Mouse (Mus musculus) intestine, postnatal 0 days (tissue): ENCODE measurements around the gene Ccdc42. TPM values are rescaled to one million over a fixed set of nuclear protein-coding genes. Genes with fewer than 3 reads are reported as not detected.

Experiments used
- ATAC-seq: fragments of 200-750 bp; cut with Nextera tagmentation; 2 replicates; pipeline ENCODE4 v1.8.0; 2017; ENCODE audit warnings: mild to moderate bottlenecking, moderate TSS enrichment, moderate library complexity
- H3K27ac ChIP-seq: fragments of 300-500 bp; sonication (generic); 2 replicates; pipeline ENCODE4 v1.5.1; 2014; ENCODE audit warnings: mild to moderate bottlenecking, low read depth, low read length, moderate library complexity
- H3K27me3 ChIP-seq: fragments of 300-500 bp; sonication (generic); replicated peaks from 2 replicates; pipeline ENCODE4 v1.6.1; 2014; ENCODE audit warnings: low read length, mixed read lengths; ENCODE audit not compliant: control insufficient read depth, insufficient read depth
- H3K36me3 ChIP-seq: fragments of 300-500 bp; sonication (generic); 2 replicates; pipeline ENCODE4 v1.6.1; 2014; ENCODE audit warnings: mild to moderate bottlenecking, moderate library complexity; ENCODE audit not compliant: control insufficient read depth, insufficient read depth
- H3K4me1 ChIP-seq: fragments of 300-500 bp; sonication (generic); replicated peaks from 2 replicates; pipeline ENCODE4 v1.6.1; 2014; ENCODE audit warnings: antibody characterized with exemption, low read length, mixed read lengths; ENCODE audit not compliant: control insufficient read depth, insufficient read depth
- H3K4me2 ChIP-seq: fragments of 300-500 bp; sonication (generic); replicated peaks from 2 replicates; pipeline ENCODE4 v1.6.1; 2014; ENCODE audit warnings: low read depth, mild to moderate bottlenecking, moderate library complexity
- H3K4me3 ChIP-seq: fragments of 300-500 bp; sonication (generic); 2 replicates; pipeline ENCODE4 v1.5.1; 2014; ENCODE audit warnings: low read depth, low read length
- H3K9ac ChIP-seq: fragments of 300-500 bp; sonication (generic); 2 replicates; pipeline ENCODE4 v1.6.1; 2014; ENCODE audit warnings: mild to moderate bottlenecking, low read depth, low read length
- H3K9me3 ChIP-seq: fragments of 300-500 bp; sonication (generic); 2 replicates; pipeline ENCODE4 v1.6.1; 2016; ENCODE audit warnings: mixed run types; ENCODE audit not compliant: control insufficient read depth
- CTCF ChIP-seq: sonication (generic); IDR thresholded peaks from 2 replicates; pipeline ENCODE4 v1.5.1; 2016; ENCODE audit warnings: low read depth, mild to moderate bottlenecking, control low read depth, antibody characterized with exemption, moderate library complexity
- WGBS: fragments of 180-500 bp; shearing (Covaris S2); extraction: QIAGEN DNeasy Blood & Tissue Kit; methylation state at CpG from one replicate; pipeline ENCODE4 v1.1.7; 2014; 5-methylcytosine and 5-hydroxymethylcytosine counted together
- polyA plus RNA-seq: library from polyadenylated mRNA; unstranded; fragments of >200 nt; fragmentation: Nextera tagmentation; extraction: Ambion mirVana; gene quantifications from 2 replicates; pipeline ENCODE4 v1.2.1, GENCODE M21; 2015

Ccdc42 gene
- polyA plus RNA-seq, result 0.21 TPM in 1 of 2 replicates, not detected in the other

DNA sequence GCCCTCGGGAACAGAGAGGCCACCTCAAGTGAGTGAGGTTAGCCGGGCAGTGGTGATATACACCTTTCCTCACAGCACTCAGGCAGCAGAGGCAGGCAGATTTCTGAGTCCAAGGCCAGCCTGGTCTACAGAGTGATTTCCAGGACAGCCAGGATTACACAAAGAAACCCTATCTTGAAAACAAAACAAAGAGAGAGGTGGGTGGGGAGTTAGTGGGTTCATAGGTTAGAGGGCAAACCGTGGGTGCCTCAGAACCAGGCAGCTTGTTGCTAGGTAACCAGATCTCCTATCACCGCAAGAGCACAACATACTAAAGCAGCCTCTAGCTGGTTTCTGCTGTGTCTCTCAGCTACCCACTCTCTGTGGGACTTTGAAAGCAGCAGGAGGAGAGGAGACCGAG lies at the start of gene Ccdc42:
Ccdc42 (plus strand) TSS at position 301 of the 400 bp plus-strand sequence.
- Histone ChIP-seq H3K4me1 (no peaks in the 10 kb centered on the region), H3K4me2 (no peak within 1 kb of the TSS), H3K27me3 (no peaks in the 10 kb centered on the region), H3K9ac (no peak within 1 kb of the TSS), H3K9me3 (no peaks in the 10 kb centered on the region), H3K36me3 (no peaks in the 10 kb centered on the region), H3K27ac (no peak within 1 kb of the TSS), H3K4me3 (no peak within 1 kb of the TSS)
- no peak for ATAC-seq
- 68% methylated on average over 5 of the region's 5 CpGs for WGBS
- TF ChIP-seq CTCF, result no peak

- Histone ChIP-seq H3K9me3 (no peaks in the 10 kb centered on the region), H3K4me3 (no peak overlapping the region), H3K4me1 (no peaks in the 10 kb centered on the region), H3K27ac (no peak overlapping the region), H3K27me3 (no peaks in the 10 kb centered on the region), H3K4me2 (no peak overlapping the region), H3K9ac (no peak overlapping the region), H3K36me3 (no peaks in the 10 kb centered on the region)
- 69% methylated on average over 5 of the region's 5 CpGs for WGBS
- no peak for TF ChIP-seq CTCF
- no peak for ATAC-seq
These were observed 47.2 kb upstream of the Ccdc42 start for GRCm38 (mm10) chr11:68539621-68540020.

DNA sequence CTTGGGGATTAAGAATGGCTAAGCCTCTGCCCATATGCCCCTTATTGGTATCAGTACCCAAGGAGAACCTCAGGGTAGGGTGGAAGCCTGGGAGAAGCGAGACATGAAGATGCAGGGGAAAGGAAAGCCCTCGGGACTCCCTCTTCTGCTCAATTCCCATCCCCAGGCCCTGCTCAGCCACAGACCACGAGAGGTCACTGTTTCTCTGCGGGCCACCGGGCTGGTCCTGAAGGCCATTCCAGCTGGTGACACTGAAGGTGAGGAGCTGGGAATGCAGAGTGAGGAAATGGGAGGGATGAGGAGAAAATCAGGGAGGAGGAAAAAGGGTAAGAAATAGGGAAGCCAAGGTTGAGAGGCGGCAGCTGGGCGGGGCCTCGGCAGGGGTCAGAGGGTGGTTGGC lies 42.3 kb upstream of the Ccdc42 start:
- Histone ChIP-seq H3K9me3 (no peaks in the 10 kb centered on the region), H3K27ac (no peak overlapping the region), H3K4me3 (no peak overlapping the region), H3K36me3 (no peaks in the 10 kb centered on the region), H3K4me1 (no peaks in the 10 kb centered on the region), H3K4me2 (no peak overlapping the region), H3K27me3 (no peaks in the 10 kb centered on the region), H3K9ac (no peak overlapping the region)
- 21% methylated on average over 8 of the region's 8 CpGs for WGBS
- TF ChIP-seq CTCF, result peak; percentile 85
- no peak; the same call in 1 of the 2 replicates for ATAC-seq

DNA sequence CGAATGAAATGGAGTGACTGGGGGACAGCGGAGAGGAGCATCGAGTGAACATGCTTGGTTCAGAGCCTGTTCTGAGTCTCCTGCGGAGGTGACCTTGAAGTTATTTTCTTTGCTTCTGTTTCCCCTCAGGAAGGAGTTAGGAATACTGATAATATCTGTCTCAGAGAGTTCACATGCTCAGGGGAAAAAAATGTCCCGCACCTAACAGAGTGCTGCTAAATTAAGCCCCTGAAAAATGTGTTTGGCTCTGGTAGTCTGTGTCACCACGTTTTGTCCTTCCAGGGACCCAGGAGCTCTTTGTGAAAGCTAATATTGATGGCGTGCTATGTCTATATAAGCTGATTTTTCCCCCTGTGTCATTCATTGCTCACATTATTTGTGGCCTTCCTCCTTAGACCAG lies 41.6 kb upstream of the Ccdc42 start:
- no peaks in the 10 kb centered on the region for H3K36me3 ChIP-seq
- no peak for TF ChIP-seq CTCF
- no peaks in the 10 kb centered on the region for H3K4me1 ChIP-seq
- 49% methylated on average over 7 of the region's 7 CpGs for WGBS
- no peaks in the 10 kb centered on the region for H3K27me3 ChIP-seq
- no peak overlapping the region for H3K4me3 ChIP-seq
- no peak overlapping the region for H3K4me2 ChIP-seq
- H3K9me3 ChIP-seq, result no peaks in the 10 kb centered on the region
- H3K27ac ChIP-seq, result no peak overlapping the region
- no peak for ATAC-seq
- H3K9ac ChIP-seq, result no peak overlapping the region

- 76% methylated on average over 8 of the region's 8 CpGs for WGBS
- ATAC-seq, result no peak
- Histone ChIP-seq H3K36me3 (no peaks in the 10 kb centered on the region), H3K9ac (no peak overlapping the region), H3K27ac (no peak overlapping the region), H3K4me3 (no peak overlapping the region), H3K4me1 (no peaks in the 10 kb centered on the region), H3K9me3 (no peaks in the 10 kb centered on the region), H3K4me2 (no peak overlapping the region), H3K27me3 (no peaks in the 10 kb centered on the region)
- no peak for TF ChIP-seq CTCF
These were observed 41.1 kb upstream of the Ccdc42 start for GRCm38 (mm10) chr11:68545682-68546222.

GRCm38 (mm10) chr11:68547484-68547883 lies 39.3 kb upstream of the Ccdc42 start:
- TF ChIP-seq CTCF, result no peak
- H3K36me3 ChIP-seq, result no peaks in the 10 kb centered on the region

GRCm38 (mm10) chr11:68549597-68549996 lies 37.2 kb upstream of the Ccdc42 start:
- Histone ChIP-seq H3K36me3 (no peaks in the 10 kb centered on the region), H3K9ac (no peak overlapping the region), H3K4me2 (no peak overlapping the region), H3K27ac (no peak overlapping the region), H3K4me3 (no peak overlapping the region), H3K27me3 (no peaks in the 10 kb centered on the region), H3K4me1 (no peaks in the 10 kb centered on the region), H3K9me3 (no peaks in the 10 kb centered on the region)
- TF ChIP-seq CTCF, result peak; percentile 74
- ATAC-seq, result no peak
- WGBS, result 49% methylated on average over 3 of the region's 3 CpGs

More at GRCm38 (mm10) chr11:68547484-68547883, 39.3 kb upstream of the Ccdc42 start:
- ATAC-seq, result no peak
- WGBS, result 60% methylated on average over 2 of the region's 2 CpGs
- no peak overlapping the region for H3K4me2 ChIP-seq
- no peaks in the 10 kb centered on the region for H3K27me3 ChIP-seq
- no peak overlapping the region for H3K4me3 ChIP-seq
- H3K27ac ChIP-seq, result no peak overlapping the region
- no peaks in the 10 kb centered on the region for H3K4me1 ChIP-seq
- no peak overlapping the region for H3K9ac ChIP-seq
- no peaks in the 10 kb centered on the region for H3K9me3 ChIP-seq
